Mouse (Mus musculus) ES-E14 (cell line): ENCODE data around the gene Prkcg. TPM values are rescaled to one million over a fixed set of nuclear protein-coding genes. Genes with fewer than 3 reads are reported as not detected.

Experiments
- DNase-seq: peaks from one replicate; pipeline ENCODE4 v3.0.0-alpha.2; 2013; ENCODE audit warnings: low read depth, low spot score
- H3K27ac ChIP-seq: 2 replicates; pipeline ENCODE4 v1.5.1; 2012; ENCODE audit warnings: low read depth, mild to moderate bottlenecking, low read length, moderate library complexity, mixed read lengths; ENCODE audit not compliant: poor library complexity, insufficient read depth, severe bottlenecking
- H3K36me3 ChIP-seq: 2 replicates; pipeline ENCODE4 v1.6.1; 2012; ENCODE audit warnings: mild to moderate bottlenecking, low read length, moderate library complexity, mixed read lengths; ENCODE audit not compliant: control insufficient read depth, poor library complexity, insufficient read depth, severe bottlenecking
- H3K4me1 ChIP-seq, 2 experiments: fragments of 150-350 bp in 1 of 2; sonication (generic) in 1 of 2; 2 replicates each; pipeline ENCODE4 v1.6.1; 2012; ENCODE audit warnings: low read length in 2 of 2, mild to moderate bottlenecking in 1 of 2, mixed read lengths in 1 of 2; ENCODE audit not compliant: control insufficient read depth in 2 of 2, insufficient read depth in 2 of 2, poor library complexity in 1 of 2
- H3K4me3 ChIP-seq, 2 experiments: fragments of 150-350 bp in 1 of 2; sonication (generic) in 1 of 2; 2 replicates each; pipeline ENCODE4 v1.5.1; 2012; ENCODE audit warnings: low read length in 2 of 2, low read depth in 1 of 2, mild to moderate bottlenecking in 1 of 2, mixed read lengths in 1 of 2; ENCODE audit not compliant: insufficient read depth in 1 of 2, poor library complexity in 1 of 2, severe bottlenecking in 1 of 2
- H3K9ac ChIP-seq: 2 replicates; pipeline ENCODE4 v1.6.1; 2012; ENCODE audit warnings: low read depth, mild to moderate bottlenecking, low read length, mixed read lengths; ENCODE audit not compliant: poor library complexity, insufficient read depth, severe bottlenecking
- H3K9me3 ChIP-seq: fragments of 150-350 bp; sonication (generic); 2 replicates; pipeline ENCODE4 v1.6.1; 2012; ENCODE audit warnings: low read depth, mild to moderate bottlenecking, low read length; ENCODE audit not compliant: control insufficient read depth, insufficient read depth
- CHD2 ChIP-seq: IDR thresholded peaks from 2 replicates; pipeline ENCODE4 v1.6.1; 2014; ENCODE audit warnings: mild to moderate bottlenecking, low read depth, low read length, inconsistent platforms
- HCFC1 ChIP-seq: IDR thresholded peaks from 2 replicates; pipeline ENCODE4 v1.6.1; 2012; ENCODE audit warnings: low read length, inconsistent platforms, borderline replicate concordance; ENCODE audit not compliant: insufficient read depth
- MAFK ChIP-seq: IDR thresholded peaks from 2 replicates; pipeline ENCODE4 v1.6.1; 2014; ENCODE audit warnings: mild to moderate bottlenecking, low read depth, low read length, inconsistent platforms; ENCODE audit not compliant: insufficient read depth
- ZC3H11A ChIP-seq: IDR thresholded peaks from 2 replicates; pipeline ENCODE4 v1.6.1; 2012; ENCODE audit warnings: low read depth, mild to moderate bottlenecking, inconsistent platforms, low read length, borderline replicate concordance
- ZNF384 ChIP-seq: IDR thresholded peaks from 2 replicates; pipeline ENCODE4 v1.6.1; 2012; ENCODE audit warnings: low read depth, low read length, inconsistent platforms
- in situ Hi-C, 2 experiments: fragments of 600-800 bp; cut with MboI; formaldehyde crosslinking; loops; one replicate each; pipeline ENCODE4 v1.15.1; 2025; ENCODE audit warnings: low sequenced_read_pairs in 2 of 2, inconsistent platforms in 1 of 2; ENCODE audit not compliant: unreplicated experiment in 2 of 2
- total RNA-seq: library from RNA; depleted of rRNA; stranded (reverse); fragments of 300-350 nt; gene quantifications from 2 replicates; pipeline ENCODE4 v1.2.3, GENCODE M21; 2012

The Prkcg gene
- total RNA-seq, 1 experiment, result 6.6 TPM

DNA sequence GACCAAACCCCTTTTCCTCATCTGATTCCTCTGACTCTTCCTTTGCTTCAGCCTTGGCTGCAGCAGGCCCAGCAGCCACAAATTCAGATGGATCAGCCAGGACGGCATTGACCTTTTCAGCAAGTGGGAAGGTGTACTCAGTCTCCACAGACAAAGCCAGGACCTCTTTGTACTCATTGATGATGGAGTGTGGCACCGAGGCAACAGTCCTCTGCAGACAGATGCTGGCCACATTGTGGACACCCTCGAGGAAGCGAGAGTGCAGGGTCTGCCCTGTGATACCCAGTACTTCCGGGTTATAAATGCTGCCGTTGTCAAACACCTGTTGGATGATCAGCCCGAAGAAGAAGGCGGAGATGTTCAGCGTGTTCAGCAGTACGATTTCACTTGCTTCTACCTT lies 4.4 kb upstream of the Prkcg start:
- Histone ChIP-seq H3K4me1 (peaks cover 4 to 12% of the 10 kb centered on the region in 2 experiments; a peak in 3 of 4 replicates), H3K4me3 (no peak overlapping the region), H3K27ac (no peak overlapping the region), H3K9ac (no peak overlapping the region), H3K36me3 (no peaks in the 10 kb centered on the region), H3K9me3 (no peaks in the 10 kb centered on the region)
- no peak for DNase-seq
- TF ChIP-seq ZC3H11A (no peak), MAFK (no peak), CHD2 (no peak), ZNF384 (no peak), HCFC1 (no peak)
- in situ Hi-C loops, result no loop called here

DNA sequence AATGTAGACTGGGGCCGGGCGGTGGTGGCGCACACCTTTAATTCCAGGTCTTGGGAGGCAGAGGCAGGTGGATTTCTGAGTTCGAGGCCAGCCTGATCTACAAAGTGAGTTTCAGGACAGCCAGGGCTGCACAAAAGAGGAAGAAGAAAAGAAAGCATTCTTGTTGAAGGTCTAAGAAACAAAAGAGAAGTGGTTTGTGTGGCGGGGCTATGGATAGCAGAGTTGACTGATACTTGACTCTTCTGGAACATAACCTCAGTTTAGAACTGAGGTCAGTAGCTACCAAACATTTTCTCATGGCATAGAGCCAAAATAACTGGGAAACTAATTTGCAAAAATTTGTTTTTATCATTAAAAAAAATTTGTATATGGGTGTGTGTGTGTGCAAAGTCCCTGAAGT lies 2.9 kb upstream of the Prkcg start:
- in situ Hi-C loops, result no loop called here
- no peak overlapping the region for H3K4me3 ChIP-seq
- no peak for DNase-seq

DNA sequence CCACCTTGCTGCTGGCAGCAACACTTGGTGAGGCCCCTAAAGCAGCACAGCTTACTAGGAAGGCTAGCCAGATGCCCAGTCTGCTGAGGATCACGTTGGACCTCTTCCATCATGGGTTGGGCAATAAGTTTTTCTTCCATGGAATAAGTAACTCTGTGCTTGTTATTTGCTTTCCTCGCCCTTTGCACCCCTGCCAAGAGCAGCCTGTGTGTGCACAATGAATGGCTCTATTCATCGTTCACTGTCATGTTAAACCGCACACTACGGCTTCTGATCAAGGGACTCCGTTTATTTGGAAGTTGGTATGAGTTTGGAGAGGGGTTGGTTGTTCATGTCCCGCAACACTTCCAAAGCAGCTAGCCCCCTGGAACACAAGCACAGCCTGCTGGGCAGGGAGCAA lies 1.8 kb upstream of the Prkcg start:
- TF ChIP-seq ZNF384 (no peak), HCFC1 (no peak), ZC3H11A (no peak), MAFK (no peak), CHD2 (no peak)
- no peak for DNase-seq
- Histone ChIP-seq H3K9me3 (no peaks in the 10 kb centered on the region), H3K36me3 (no peaks in the 10 kb centered on the region), H3K27ac (no peak overlapping the region), H3K9ac (no peak overlapping the region), H3K4me1 (peaks cover 2 to 12% of the 10 kb centered on the region in 2 experiments; a peak in 2 of 4 replicates), H3K4me3 (no peak overlapping the region)
- in situ Hi-C loops, result no loop called here

More for the DNA sequence above, 2.9 kb upstream of the Prkcg start:
- Histone ChIP-seq H3K36me3 (no peaks in the 10 kb centered on the region), H3K9ac (no peak overlapping the region), H3K27ac (no peak overlapping the region), H3K9me3 (no peaks in the 10 kb centered on the region), H3K4me1 (peaks cover 0 to 12% of the 10 kb centered on the region in 2 experiments; a peak in 2 of 4 replicates)
- no peak for TF ChIP-seq ZNF384
- no peak for TF ChIP-seq CHD2
- TF ChIP-seq MAFK, result no peak
- no peak for TF ChIP-seq ZC3H11A
- TF ChIP-seq HCFC1, result no peak

DNA sequence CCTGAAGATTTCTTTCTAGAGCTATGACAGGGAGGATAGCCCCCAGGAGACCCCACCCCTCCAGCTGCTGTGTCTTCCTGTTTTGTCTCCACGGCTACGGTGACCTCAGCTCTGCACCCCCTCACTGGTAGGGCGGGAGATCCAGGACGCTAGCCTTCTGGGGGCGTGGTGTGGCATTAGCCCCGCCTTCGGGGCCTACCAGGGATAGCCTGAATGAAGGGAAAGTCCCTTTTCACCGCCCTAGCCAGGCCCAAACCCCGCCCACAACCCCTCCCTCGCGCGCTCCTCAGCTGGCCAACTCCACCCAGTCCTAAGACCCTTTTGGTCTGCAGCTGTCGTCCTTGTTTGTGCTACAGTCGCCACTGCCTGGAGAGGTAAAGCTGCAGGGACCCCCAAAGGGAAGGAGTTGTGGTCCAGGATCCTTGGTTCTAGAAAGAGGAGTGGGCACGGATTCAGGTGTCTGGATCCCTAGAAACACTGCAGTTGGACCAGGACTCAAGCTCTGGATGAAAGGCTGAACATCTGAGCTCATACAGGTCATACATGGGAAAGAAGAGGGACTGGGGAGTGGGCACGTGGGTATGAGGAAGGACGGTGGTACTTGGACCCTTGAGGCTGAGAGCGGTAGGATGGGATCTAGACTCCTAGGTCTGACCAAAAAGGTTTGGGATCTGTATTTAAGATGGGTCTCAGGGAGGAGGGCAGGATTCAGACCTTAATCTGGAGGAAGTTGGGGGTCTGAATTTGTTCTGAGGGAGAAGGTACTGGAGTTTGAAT lies 1.5 kb downstream of the Prkcg start:
- peak overlapping the region; percentile 81 for H3K27ac ChIP-seq
- in situ Hi-C loops, result no loop called here
- peaks cover 2 to 5% of the 10 kb centered on the region in 2 experiments; a peak in 2 of 4 replicates for H3K4me1 ChIP-seq

More for the DNA sequence above, 1.5 kb downstream of the Prkcg start:
- Histone ChIP-seq H3K9ac (peak overlapping the region; percentile 75), H3K36me3 (no peaks in the 10 kb centered on the region; the same call in 1 of the 2 replicates), H3K9me3 (no peaks in the 10 kb centered on the region), H3K4me3 (peak overlapping the region; percentile 61 to 68)
- DNase-seq, result peak; percentile 97
- TF ChIP-seq CHD2 (no peak), MAFK (no peak), HCFC1 (no peak), ZC3H11A (no peak), ZNF384 (no peak)
